Mouse (Mus musculus) ES-E14 (cell line): ENCODE measurements around the gene Asb5. TPM values are rescaled to one million over a fixed set of nuclear protein-coding genes. Genes with fewer than 3 reads are reported as not detected.
"Not testable (repeated sequence)": the region's sequence is repeated elsewhere in the genome, so short reads cannot be mapped to it uniquely, and the experiment has no call there.

ENCODE experiments used
- DNase-seq: peaks from one replicate; pipeline ENCODE4 v3.0.0-alpha.2; 2013; ENCODE audit warnings: low read depth, low spot score
- H3K27ac ChIP-seq: 2 replicates; pipeline ENCODE4 v1.5.1; 2012; ENCODE audit warnings: low read depth, mild to moderate bottlenecking, low read length, moderate library complexity, mixed read lengths; ENCODE audit not compliant: poor library complexity, insufficient read depth, severe bottlenecking
- H3K36me3 ChIP-seq: 2 replicates; pipeline ENCODE4 v1.6.1; 2012; ENCODE audit warnings: mild to moderate bottlenecking, low read length, moderate library complexity, mixed read lengths; ENCODE audit not compliant: control insufficient read depth, poor library complexity, insufficient read depth, severe bottlenecking
- H3K4me1 ChIP-seq, 2 experiments: fragments of 150-350 bp in 1 of 2; sonication (generic) in 1 of 2; 2 replicates each; pipeline ENCODE4 v1.6.1; 2012; ENCODE audit warnings: low read length in 2 of 2, mild to moderate bottlenecking in 1 of 2, mixed read lengths in 1 of 2; ENCODE audit not compliant: control insufficient read depth in 2 of 2, insufficient read depth in 2 of 2, poor library complexity in 1 of 2
- H3K4me3 ChIP-seq, 2 experiments: fragments of 150-350 bp in 1 of 2; sonication (generic) in 1 of 2; 2 replicates each; pipeline ENCODE4 v1.5.1; 2012; ENCODE audit warnings: low read length in 2 of 2, low read depth in 1 of 2, mild to moderate bottlenecking in 1 of 2, mixed read lengths in 1 of 2; ENCODE audit not compliant: insufficient read depth in 1 of 2, poor library complexity in 1 of 2, severe bottlenecking in 1 of 2
- H3K9ac ChIP-seq: 2 replicates; pipeline ENCODE4 v1.6.1; 2012; ENCODE audit warnings: low read depth, mild to moderate bottlenecking, low read length, mixed read lengths; ENCODE audit not compliant: poor library complexity, insufficient read depth, severe bottlenecking
- H3K9me3 ChIP-seq: fragments of 150-350 bp; sonication (generic); 2 replicates; pipeline ENCODE4 v1.6.1; 2012; ENCODE audit warnings: low read depth, mild to moderate bottlenecking, low read length; ENCODE audit not compliant: control insufficient read depth, insufficient read depth
- CHD2 ChIP-seq: IDR thresholded peaks from 2 replicates; pipeline ENCODE4 v1.6.1; 2014; ENCODE audit warnings: mild to moderate bottlenecking, low read depth, low read length, inconsistent platforms
- HCFC1 ChIP-seq: IDR thresholded peaks from 2 replicates; pipeline ENCODE4 v1.6.1; 2012; ENCODE audit warnings: low read length, inconsistent platforms, borderline replicate concordance; ENCODE audit not compliant: insufficient read depth
- MAFK ChIP-seq: IDR thresholded peaks from 2 replicates; pipeline ENCODE4 v1.6.1; 2014; ENCODE audit warnings: mild to moderate bottlenecking, low read depth, low read length, inconsistent platforms; ENCODE audit not compliant: insufficient read depth
- ZC3H11A ChIP-seq: IDR thresholded peaks from 2 replicates; pipeline ENCODE4 v1.6.1; 2012; ENCODE audit warnings: low read depth, mild to moderate bottlenecking, inconsistent platforms, low read length, borderline replicate concordance
- ZNF384 ChIP-seq: IDR thresholded peaks from 2 replicates; pipeline ENCODE4 v1.6.1; 2012; ENCODE audit warnings: low read depth, low read length, inconsistent platforms
- in situ Hi-C, 2 experiments: fragments of 600-800 bp; cut with MboI; formaldehyde crosslinking; loops; one replicate each; pipeline ENCODE4 v1.15.1; 2025; ENCODE audit warnings: low sequenced_read_pairs in 2 of 2, inconsistent platforms in 1 of 2; ENCODE audit not compliant: unreplicated experiment in 2 of 2
- total RNA-seq: library from RNA; depleted of rRNA; stranded (reverse); fragments of 300-350 nt; gene quantifications from 2 replicates; pipeline ENCODE4 v1.2.3, GENCODE M21; 2012; rRNA removed

Gene Asb5
- total RNA-seq, 1 experiment: 0.18 TPM

DNA sequence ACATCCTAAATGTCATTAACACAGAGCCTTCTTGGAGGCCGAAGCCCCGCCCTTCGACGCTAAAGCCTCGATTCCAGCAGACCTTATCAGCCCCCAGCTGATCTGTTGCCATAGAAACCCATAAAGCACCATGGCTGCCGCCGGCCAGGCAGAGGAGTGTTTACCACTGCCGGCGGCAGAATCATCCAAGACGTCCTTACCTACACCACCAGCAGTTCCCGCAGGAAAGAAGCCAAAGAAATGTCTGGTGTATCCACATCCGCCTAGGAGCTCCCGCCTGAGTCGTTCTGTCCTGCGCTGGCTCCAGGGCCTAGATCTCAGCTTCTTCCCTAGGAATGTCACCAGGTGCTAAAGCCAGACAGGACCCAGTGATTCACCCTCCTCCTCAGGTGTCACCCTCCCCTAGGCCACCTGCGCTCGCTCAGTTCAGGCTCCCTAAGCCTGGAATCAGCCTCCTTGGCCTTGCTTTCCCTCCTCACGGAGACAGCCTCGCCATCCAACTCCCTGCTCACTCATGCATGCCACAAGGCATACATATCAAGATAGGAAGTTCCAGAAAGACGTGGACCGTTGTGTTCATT is 71.4 kb downstream of the Asb5 start, which contains the start of gene Spata4:
TSS of gene Spata4 (plus strand) at position 111 of the 581 bp plus-strand sequence.
- H3K4me1 ChIP-seq: no peaks in the 10 kb centered on the region
- peak; percentile 51 for DNase-seq
- in situ Hi-C loops: no loop called here
- no peak for TF ChIP-seq CHD2
- no peak for TF ChIP-seq HCFC1
- TF ChIP-seq MAFK: no peak
- no peak for TF ChIP-seq ZNF384
- no peak for TF ChIP-seq ZC3H11A
- H3K4me3 ChIP-seq: peak within 1 kb of the TSS in 1 of 2 experiments; percentile 37; a peak in 1 of 4 replicates
- H3K27ac ChIP-seq: no peak within 1 kb of the TSS
- no peaks in the 10 kb centered on the region for H3K9me3 ChIP-seq
- H3K36me3 ChIP-seq: no peaks in the 10 kb centered on the region
- H3K9ac ChIP-seq: no peak within 1 kb of the TSS

DNA sequence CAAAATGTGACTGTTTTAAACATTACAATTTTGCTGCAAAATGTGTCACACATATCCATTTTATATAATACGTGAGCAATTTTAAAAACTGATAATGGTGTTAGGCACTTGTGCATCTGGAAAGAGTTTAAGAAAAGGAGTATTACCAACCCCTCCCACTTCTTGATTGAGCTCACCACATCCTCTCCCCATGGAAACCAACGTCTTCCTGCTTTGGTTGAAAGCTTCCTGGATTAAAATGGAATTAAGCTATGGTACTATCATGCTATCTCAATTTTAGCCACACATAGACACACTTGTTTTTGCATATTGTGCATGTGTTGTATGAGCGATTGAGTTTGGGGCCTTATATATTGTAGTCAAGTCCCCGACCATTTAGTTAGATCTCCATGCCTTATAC is 74.1 kb downstream of the Asb5 start:
- in situ Hi-C loops: no loop called here
- H3K36me3 ChIP-seq: no peaks in the 10 kb centered on the region
- H3K4me3 ChIP-seq: no peak overlapping the region
- H3K27ac ChIP-seq: no peak overlapping the region
- H3K4me1 ChIP-seq: no peaks in the 10 kb centered on the region
- TF ChIP-seq HCFC1: no peak
- TF ChIP-seq ZC3H11A: no peak
- TF ChIP-seq ZNF384: no peak
- no peak for TF ChIP-seq CHD2
- TF ChIP-seq MAFK: no peak
- no peak overlapping the region for H3K9ac ChIP-seq
- no peak for DNase-seq
- no peaks in the 10 kb centered on the region for H3K9me3 ChIP-seq

DNA sequence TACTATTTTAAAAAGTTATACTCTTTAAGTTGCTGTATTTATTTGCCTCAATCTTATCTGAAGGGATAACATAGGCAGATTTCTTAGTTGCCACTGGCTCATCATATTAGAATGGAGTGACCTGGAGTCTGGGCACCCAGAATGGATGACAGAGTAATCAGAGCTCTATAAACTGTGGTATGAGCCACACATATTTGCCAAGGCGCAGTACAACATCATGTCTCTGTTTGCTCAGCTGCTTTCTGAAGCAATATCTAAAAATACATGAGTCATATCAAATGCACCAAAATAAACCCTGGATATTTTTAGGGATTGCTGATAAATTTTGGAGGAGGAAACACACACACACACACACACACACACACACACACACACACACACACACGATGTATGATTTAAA is 80.0 kb downstream of the Asb5 start:
- TF ChIP-seq ZNF384 (no peak), CHD2 (no peak), MAFK (no peak), ZC3H11A (no peak), HCFC1 (no peak)
- in situ Hi-C loops: no loop called here

DNA sequence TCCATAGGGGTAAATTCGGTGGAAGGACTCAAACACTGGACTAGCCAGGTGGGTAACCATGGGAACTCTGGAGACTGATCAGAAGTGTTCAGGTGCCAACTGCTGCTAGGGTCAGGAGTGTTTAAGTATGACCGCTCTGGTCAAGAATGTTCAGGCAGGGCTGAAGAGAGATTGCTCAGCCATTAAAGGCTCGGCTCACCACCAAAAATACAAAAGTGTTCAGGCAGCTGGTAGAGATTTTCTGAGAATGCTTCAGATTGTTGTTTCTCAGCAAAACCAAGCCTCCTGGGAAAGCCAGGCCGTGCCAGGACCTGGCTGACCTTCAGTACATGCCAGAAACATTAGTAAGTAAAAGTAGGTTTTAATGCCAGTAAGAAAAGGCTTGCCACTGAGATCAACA is 80.9 kb downstream of the Asb5 start:
- no peaks in the 10 kb centered on the region for H3K9me3 ChIP-seq
- H3K4me1 ChIP-seq: no peaks in the 10 kb centered on the region
- in situ Hi-C loops: no loop called here
- H3K36me3 ChIP-seq: no peaks in the 10 kb centered on the region
- H3K4me3 ChIP-seq: no peak overlapping the region
- DNase-seq: no peak
- H3K27ac ChIP-seq: no peak overlapping the region
- no peak for TF ChIP-seq MAFK
- no peak for TF ChIP-seq ZNF384
- TF ChIP-seq ZC3H11A: no peak
- no peak for TF ChIP-seq HCFC1
- TF ChIP-seq CHD2: no peak
- H3K9ac ChIP-seq: no peak overlapping the region

More for the DNA sequence above, 80.0 kb downstream of the Asb5 start:
- DNase-seq: no peak
- H3K27ac ChIP-seq: no peak overlapping the region
- H3K9me3 ChIP-seq: no peaks in the 10 kb centered on the region
- H3K36me3 ChIP-seq: no peaks in the 10 kb centered on the region
- no peaks in the 10 kb centered on the region for H3K4me1 ChIP-seq
- H3K9ac ChIP-seq: no peak overlapping the region
- no peak overlapping the region for H3K4me3 ChIP-seq

DNA sequence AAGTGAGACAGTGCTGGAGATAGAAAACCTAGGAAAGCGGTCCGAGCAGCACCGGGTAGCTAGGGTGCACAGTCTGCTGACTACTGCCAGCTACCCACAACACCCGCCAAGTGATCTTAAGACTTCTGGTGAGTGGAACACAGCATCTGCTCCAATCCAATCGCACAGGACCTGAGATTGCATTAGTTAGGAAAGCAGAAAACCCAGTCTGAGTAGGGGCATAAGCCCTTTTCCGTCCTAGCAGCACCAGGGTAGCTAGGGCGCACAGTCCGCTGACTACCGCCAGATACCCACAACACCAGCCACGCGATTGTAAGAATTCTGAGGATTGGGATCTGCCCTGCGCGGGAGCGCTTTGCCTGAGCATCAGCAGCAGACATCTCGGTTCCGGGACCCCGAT is 87.3 kb downstream of the Asb5 start:
- Histone ChIP-seq H3K27ac (0 out of 2 replicates have a peak overlapping the region, but pooled peaks have one; percentile 22), H3K4me3 (peak overlapping the region; percentile 64 to 69; a peak in 3 of 4 replicates), H3K9ac (peak overlapping the region; percentile 70)
- peak; percentile 12 for DNase-seq
- H3K4me1 ChIP-seq, in situ Hi-C loops, H3K36me3 ChIP-seq, H3K9me3 ChIP-seq: not testable (repeated sequence)

Other genes with a start within 250 kb of the Asb5 start
- gene Spcs3, start 418 bp downstream of the Asb5 start, total RNA-seq: 78.5 and 98.1 TPM in 2 replicates
- not detected in 2 replicates for gene Spata4, start 71.2 kb downstream of the Asb5 start, total RNA-seq